Mouse (Mus musculus) C2C12 (cell line): ENCODE data around the gene Mcat.

Source experiments
- CTCF ChIP-seq: IDR thresholded peaks from one replicate; pipeline ENCODE4 v1.5.1; 2011; ENCODE audit not compliant: control insufficient read depth, insufficient read depth, insufficient read length
- MYOD1 ChIP-seq: IDR thresholded peaks from one replicate; pipeline ENCODE4 v1.6.1; 2011; ENCODE audit warnings: low read depth; ENCODE audit not compliant: control insufficient read depth, insufficient read length
- MYOG ChIP-seq: IDR thresholded peaks from one replicate; pipeline ENCODE4 v1.6.1; 2011; ENCODE audit not compliant: control insufficient read depth, insufficient read length; ENCODE audit errors: extremely low read depth
- USF1 ChIP-seq: IDR thresholded peaks from one replicate; pipeline ENCODE4 v1.6.1; 2011; ENCODE audit warnings: low read depth, mild to moderate bottlenecking, control low read depth, moderate library complexity

GRCm38 (mm10) chr15:83565434-83565833, 1.8 kb upstream of the Mcat start:
- TF ChIP-seq MYOG (no peak), USF1 (no peak), CTCF (no peak), MYOD1 (no peak)
